Mouse (Mus musculus): ENCODE measurements around the gene Evl. TPM values are rescaled to one million over a fixed set of nuclear protein-coding genes. Genes with fewer than 3 reads are reported as not detected.

Gene Evl
- polyA plus RNA-seq, 1 experiment from 2014 or later: 29.7 TPM

GRCm38 (mm10) chr12:108689167-108689566 is 134.6 kb downstream of the Evl start:
- Histone ChIP-seq H3K9ac (ENCODE audit: low read depth, low read length) (no peak overlapping the region), H3K27me3 (replicated peaks; ENCODE audit: control insufficient read depth, insufficient read depth, low read length) (no peaks in the 10 kb centered on the region), H3K4me3 (ENCODE audit: low read depth, low read length) (no peak overlapping the region), H3K36me3 (ENCODE audit: control insufficient read depth, insufficient read depth, low read length) (no peaks in the 10 kb centered on the region), H3K9me3 (ENCODE audit: control insufficient read depth, low read length) (no peaks in the 10 kb centered on the region), H3K4me2 (no peak overlapping the region), H3K4me1 (replicated peaks; ENCODE audit: control insufficient read depth, insufficient read depth, low read length) (no peaks in the 10 kb centered on the region), H3K27ac (ENCODE audit: low read depth, low read length) (no peak overlapping the region)
- DNase-seq (ENCODE audit: low spot score): no peak
- no peak for ATAC-seq (replicated peaks; ENCODE audit: low FRiP score)
- 79% methylated on average over 9 of the region's 9 CpGs for WGBS

- Histone ChIP-seq H3K9ac (ENCODE audit: low read depth, low read length) (no peak overlapping the region), H3K4me3 (ENCODE audit: low read depth, low read length) (no peak overlapping the region), H3K27me3 (replicated peaks; ENCODE audit: control insufficient read depth, insufficient read depth, low read length) (no peaks in the 10 kb centered on the region), H3K4me2 (no peak overlapping the region), H3K36me3 (ENCODE audit: control insufficient read depth, insufficient read depth, low read length) (no peaks in the 10 kb centered on the region), H3K9me3 (ENCODE audit: control insufficient read depth, low read length) (no peaks in the 10 kb centered on the region), H3K27ac (ENCODE audit: low read depth, low read length) (no peak overlapping the region), H3K4me1 (replicated peaks; ENCODE audit: control insufficient read depth, insufficient read depth, low read length) (no peaks in the 10 kb centered on the region)
- ATAC-seq (replicated peaks; ENCODE audit: low FRiP score) (no peak), DNase-seq (ENCODE audit: low spot score) (no peak)
- WGBS: 62% methylated on average over 9 of the region's 9 CpGs
These were observed 136.0 kb downstream of the Evl start for GRCm38 (mm10) chr12:108690529-108690928.

- Histone ChIP-seq H3K36me3 (ENCODE audit: control insufficient read depth, insufficient read depth, low read length) (no peaks in the 10 kb centered on the region), H3K27ac (ENCODE audit: low read depth, low read length) (no peak overlapping the region), H3K4me3 (ENCODE audit: low read depth, low read length) (no peak overlapping the region), H3K4me1 (replicated peaks; ENCODE audit: control insufficient read depth, insufficient read depth, low read length) (no peaks in the 10 kb centered on the region), H3K4me2 (no peak overlapping the region), H3K9ac (ENCODE audit: low read depth, low read length) (no peak overlapping the region), H3K9me3 (ENCODE audit: control insufficient read depth, low read length) (no peaks in the 10 kb centered on the region), H3K27me3 (replicated peaks; ENCODE audit: control insufficient read depth, insufficient read depth, low read length) (no peaks in the 10 kb centered on the region)
- ATAC-seq (replicated peaks; ENCODE audit: low FRiP score) (no peak), DNase-seq (ENCODE audit: low spot score) (no peak)
- 70% methylated on average over 2 of the region's 2 CpGs for WGBS
These were observed 139.1 kb downstream of the Evl start for GRCm38 (mm10) chr12:108693592-108693991.

- Histone ChIP-seq H3K4me3 (ENCODE audit: low read depth, low read length) (no peak overlapping the region), H3K4me2 (no peak overlapping the region), H3K36me3 (ENCODE audit: control insufficient read depth, insufficient read depth, low read length) (no peaks in the 10 kb centered on the region), H3K27ac (ENCODE audit: low read depth, low read length) (no peak overlapping the region), H3K4me1 (replicated peaks; ENCODE audit: control insufficient read depth, insufficient read depth, low read length) (no peaks in the 10 kb centered on the region), H3K9me3 (ENCODE audit: control insufficient read depth, low read length) (no peaks in the 10 kb centered on the region), H3K27me3 (replicated peaks; ENCODE audit: control insufficient read depth, insufficient read depth, low read length) (no peaks in the 10 kb centered on the region), H3K9ac (ENCODE audit: low read depth, low read length) (no peak overlapping the region)
- WGBS: 59% methylated on average over 1 of the region's 1 CpGs
- no peak for DNase-seq (ENCODE audit: low spot score)
- ATAC-seq (replicated peaks; ENCODE audit: low FRiP score): no peak
These were observed 139.7 kb downstream of the Evl start for GRCm38 (mm10) chr12:108694223-108694622.

- no peak for DNase-seq (ENCODE audit: low spot score)
- peaks cover 33% of the 10 kb centered on the region for H3K27me3 ChIP-seq (replicated peaks; ENCODE audit: control insufficient read depth, insufficient read depth, low read length)
- H3K36me3 ChIP-seq (ENCODE audit: control insufficient read depth, insufficient read depth, low read length): no peaks in the 10 kb centered on the region
- 78% methylated on average over 11 of the region's 11 CpGs for WGBS
- H3K9me3 ChIP-seq (ENCODE audit: control insufficient read depth, low read length): no peaks in the 10 kb centered on the region
- H3K4me2 ChIP-seq: no peak overlapping the region
- no peak overlapping the region for H3K9ac ChIP-seq (ENCODE audit: low read depth, low read length)
- H3K4me1 ChIP-seq (replicated peaks; ENCODE audit: control insufficient read depth, insufficient read depth, low read length): peaks cover 4% of the 10 kb centered on the region
- H3K4me3 ChIP-seq (ENCODE audit: low read depth, low read length): no peak overlapping the region
- no peak overlapping the region for H3K27ac ChIP-seq (ENCODE audit: low read depth, low read length)
- no peak for ATAC-seq (replicated peaks; ENCODE audit: low FRiP score)
These were observed 144.4 kb downstream of the Evl start for GRCm38 (mm10) chr12:108698697-108699471.

GRCm38 (mm10) chr12:108699576-108699975 is 145.1 kb downstream of the Evl start:
- WGBS: 74% methylated on average over 10 of the region's 10 CpGs
- no peak overlapping the region for H3K27ac ChIP-seq (ENCODE audit: low read depth, low read length)
- no peak overlapping the region for H3K4me3 ChIP-seq (ENCODE audit: low read depth, low read length)
- no peak overlapping the region for H3K4me2 ChIP-seq
- no peaks in the 10 kb centered on the region for H3K36me3 ChIP-seq (ENCODE audit: control insufficient read depth, insufficient read depth, low read length)
- no peaks in the 10 kb centered on the region for H3K9me3 ChIP-seq (ENCODE audit: control insufficient read depth, low read length)
- ATAC-seq (replicated peaks; ENCODE audit: low FRiP score) (no peak), DNase-seq (ENCODE audit: low spot score) (no peak)
- H3K9ac ChIP-seq (ENCODE audit: low read depth, low read length): no peak overlapping the region
- peaks cover 37% of the 10 kb centered on the region for H3K27me3 ChIP-seq (replicated peaks; ENCODE audit: control insufficient read depth, insufficient read depth, low read length)
- peaks cover 4% of the 10 kb centered on the region for H3K4me1 ChIP-seq (replicated peaks; ENCODE audit: control insufficient read depth, insufficient read depth, low read length)

- ATAC-seq (replicated peaks; ENCODE audit: low FRiP score) (no peak), DNase-seq (ENCODE audit: low spot score) (no peak)
- 49% methylated on average over 5 of the region's 5 CpGs for WGBS
- Histone ChIP-seq H3K27me3 (replicated peaks; ENCODE audit: control insufficient read depth, insufficient read depth, low read length) (peaks cover 37% of the 10 kb centered on the region), H3K36me3 (ENCODE audit: control insufficient read depth, insufficient read depth, low read length) (no peaks in the 10 kb centered on the region), H3K9me3 (ENCODE audit: control insufficient read depth, low read length) (no peaks in the 10 kb centered on the region), H3K4me3 (ENCODE audit: low read depth, low read length) (no peak overlapping the region), H3K27ac (ENCODE audit: low read depth, low read length) (no peak overlapping the region), H3K4me2 (no peak overlapping the region), H3K4me1 (replicated peaks; ENCODE audit: control insufficient read depth, insufficient read depth, low read length) (peaks cover 4% of the 10 kb centered on the region), H3K9ac (ENCODE audit: low read depth, low read length) (no peak overlapping the region)
These were observed 145.5 kb downstream of the Evl start for GRCm38 (mm10) chr12:108700037-108700436.

GRCm38 (mm10) chr12:108701221-108701620 is 146.7 kb downstream of the Evl start:
- peaks cover 37% of the 10 kb centered on the region for H3K27me3 ChIP-seq (replicated peaks; ENCODE audit: control insufficient read depth, insufficient read depth, low read length)
- DNase-seq (ENCODE audit: low spot score) (no peak), ATAC-seq (replicated peaks; ENCODE audit: low FRiP score) (no peak)
- no peak overlapping the region for H3K4me2 ChIP-seq
- no peak overlapping the region for H3K27ac ChIP-seq (ENCODE audit: low read depth, low read length)
- H3K4me3 ChIP-seq (ENCODE audit: low read depth, low read length): no peak overlapping the region
- peaks cover 4% of the 10 kb centered on the region for H3K4me1 ChIP-seq (replicated peaks; ENCODE audit: control insufficient read depth, insufficient read depth, low read length)
- no peaks in the 10 kb centered on the region for H3K9me3 ChIP-seq (ENCODE audit: control insufficient read depth, low read length)
- H3K9ac ChIP-seq (ENCODE audit: low read depth, low read length): no peak overlapping the region
- whole genome bisulfite sequencing: 42% methylated on average over 2 of the region's 2 CpGs
- no peaks in the 10 kb centered on the region for H3K36me3 ChIP-seq (ENCODE audit: control insufficient read depth, insufficient read depth, low read length)

- ATAC-seq (replicated peaks; ENCODE audit: low FRiP score) (no peak; the same call in 1 of the 2 replicates), DNase-seq (ENCODE audit: low spot score) (no peak)
- Histone ChIP-seq H3K9me3 (ENCODE audit: control insufficient read depth, low read length) (no peaks in the 10 kb centered on the region), H3K4me1 (replicated peaks; ENCODE audit: control insufficient read depth, insufficient read depth, low read length) (peaks cover 4% of the 10 kb centered on the region), H3K4me2 (peak within 1 kb of the TSS; percentile 51), H3K4me3 (ENCODE audit: low read depth, low read length) (peak within 1 kb of the TSS; percentile 29; the same call in 1 of the 2 replicates), H3K27me3 (replicated peaks; ENCODE audit: control insufficient read depth, insufficient read depth, low read length) (peaks cover 37% of the 10 kb centered on the region), H3K36me3 (ENCODE audit: control insufficient read depth, insufficient read depth, low read length) (no peaks in the 10 kb centered on the region), H3K9ac (ENCODE audit: low read depth, low read length) (no peak within 1 kb of the TSS), H3K27ac (ENCODE audit: low read depth, low read length) (no peak within 1 kb of the TSS)
- WGBS: 4% methylated on average over 32 of the region's 32 CpGs
These were observed 147.7 kb downstream of the Evl start, which contains the start of gene Degs2 for GRCm38 (mm10) chr12:108702185-108702584. Gene Degs2, minus strand, starts transcription at chr12:108702315.
